Mouse (Mus musculus) cerebellum, postnatal 10 days (tissue): Measurements from ENCODE around the gene Syn3.
"Not testable (repeated sequence)": the region's sequence is repeated elsewhere in the genome, so short reads cannot be mapped to it uniquely, and the experiment has no call there.

Source experiments
- DNase-seq, 2 experiments: peaks; one replicate each; pipeline ENCODE4 v3.0.0; 2021; ENCODE audit warnings: mixed read lengths in 2 of 2

The Syn3 gene

DNA sequence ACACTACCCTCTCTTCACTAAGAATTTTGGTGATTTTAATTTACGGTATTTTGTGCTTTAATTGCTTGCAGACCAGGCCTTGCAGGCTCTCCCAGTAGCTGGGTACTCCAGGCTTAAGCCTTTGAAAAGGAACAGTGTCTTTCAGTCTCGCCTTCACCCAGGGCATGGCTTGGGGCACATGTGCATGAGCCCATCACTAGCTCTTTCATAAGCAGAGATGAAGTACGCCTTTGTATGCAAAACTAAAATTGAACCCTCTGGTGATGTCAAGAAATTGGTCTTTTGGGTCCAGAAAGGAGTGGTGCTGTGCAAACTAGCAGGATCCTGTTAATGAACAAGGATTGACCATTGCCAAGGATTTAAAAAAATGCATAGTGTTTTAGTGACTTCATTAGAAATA lies 466.2 kb downstream of the Syn3 start:
- DNase-seq: no peak

DNA sequence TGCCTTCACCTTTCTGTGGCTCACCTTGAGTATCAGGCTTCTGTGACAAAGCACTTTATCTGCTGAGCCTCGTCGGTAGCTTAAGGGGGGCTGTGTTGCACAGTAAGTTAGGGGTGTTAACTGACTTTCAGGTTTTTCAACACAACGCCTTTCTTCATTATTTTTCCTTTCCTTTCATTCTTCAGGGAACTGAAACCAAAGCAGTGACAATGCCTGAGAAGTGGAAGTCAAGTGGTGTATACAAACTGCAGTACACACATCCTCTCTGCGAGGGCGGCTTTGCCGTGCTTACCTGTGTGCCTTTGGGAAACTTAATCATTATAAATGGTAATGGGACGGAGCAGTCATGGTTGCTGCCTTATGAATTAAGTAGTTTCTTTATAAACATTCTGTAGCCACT lies 468.0 kb downstream of the Syn3 start:
- no peak for DNase-seq

DNA sequence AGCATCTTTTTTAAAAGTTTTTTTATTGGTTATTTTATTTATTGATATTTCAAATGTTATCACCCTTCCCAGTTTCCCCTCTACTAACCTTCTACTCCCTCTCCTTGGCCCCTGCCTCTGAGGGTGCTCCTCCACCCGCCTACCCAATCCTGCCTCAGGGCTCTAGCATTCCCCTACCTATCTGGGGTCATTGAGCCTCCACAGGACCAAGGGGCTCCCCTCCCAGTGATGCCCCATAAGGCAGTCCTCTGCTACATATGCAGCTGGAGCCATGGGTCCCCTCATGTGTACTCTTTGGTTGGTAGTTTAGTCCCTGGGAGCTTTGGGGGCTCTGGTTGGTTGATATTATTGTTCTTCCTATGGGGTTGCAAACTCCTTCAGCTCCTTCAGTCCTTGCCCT lies 471.9 kb downstream of the Syn3 start:
- not testable (repeated sequence) for DNase-seq

DNA sequence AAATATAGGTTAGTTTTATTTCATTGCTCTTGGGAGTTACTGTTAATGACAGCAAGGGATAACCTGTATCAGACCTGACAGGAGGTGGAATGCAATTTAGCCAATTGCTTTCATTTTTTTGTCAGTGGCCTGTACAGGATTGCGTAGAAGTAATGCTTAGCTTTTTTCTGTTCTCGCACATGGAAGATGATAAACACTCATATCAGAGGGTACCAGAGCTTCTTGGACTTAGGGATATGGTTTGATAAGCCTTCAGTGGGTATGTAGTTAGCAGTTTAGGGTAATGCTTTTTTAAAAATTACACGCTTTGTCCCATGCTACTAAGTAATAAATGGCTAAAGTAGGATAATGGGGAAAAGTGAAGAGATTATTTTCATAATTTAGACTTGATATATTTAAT lies 472.3 kb downstream of the Syn3 start:
- DNase-seq: no peak

DNA sequence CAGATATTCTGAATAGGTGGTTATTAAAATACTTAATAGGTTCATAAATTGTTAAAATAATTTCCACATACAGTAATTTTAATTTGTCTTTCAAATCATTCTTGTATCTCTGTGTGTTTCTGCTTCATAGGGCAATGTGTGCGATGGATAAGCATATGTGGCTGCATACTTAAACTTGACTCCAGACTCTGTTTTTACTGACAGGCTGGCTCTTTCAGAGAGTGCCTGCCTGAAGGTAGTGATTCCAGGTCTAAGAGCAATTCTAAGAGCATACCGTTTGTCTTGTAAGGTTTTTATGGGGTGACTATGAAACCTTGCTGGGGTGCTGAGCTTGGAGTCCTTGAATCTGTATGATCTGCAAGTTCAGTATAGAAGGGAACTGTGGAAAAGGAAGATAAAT lies 472.8 kb downstream of the Syn3 start:
- DNase-seq: no peak

DNA sequence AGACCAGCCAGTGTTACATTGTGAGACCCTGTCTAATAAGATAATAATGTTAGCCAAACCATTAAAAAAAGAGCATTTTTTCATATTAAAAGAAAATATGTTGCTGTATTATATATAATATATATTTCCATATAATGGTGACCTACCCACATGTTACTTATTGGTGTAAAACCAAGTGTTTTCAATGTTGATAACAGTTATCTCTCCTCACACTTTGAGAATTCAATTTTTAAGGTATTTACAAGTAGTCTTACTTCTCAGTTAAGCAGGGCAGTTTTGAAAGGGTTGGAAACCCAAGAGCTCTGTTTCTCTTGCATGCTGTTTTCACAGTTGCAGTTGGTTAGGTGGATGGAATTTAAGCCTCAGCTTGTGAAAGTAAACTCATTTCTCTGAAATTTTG lies 475.5 kb downstream of the Syn3 start:
- no peak for DNase-seq

DNA sequence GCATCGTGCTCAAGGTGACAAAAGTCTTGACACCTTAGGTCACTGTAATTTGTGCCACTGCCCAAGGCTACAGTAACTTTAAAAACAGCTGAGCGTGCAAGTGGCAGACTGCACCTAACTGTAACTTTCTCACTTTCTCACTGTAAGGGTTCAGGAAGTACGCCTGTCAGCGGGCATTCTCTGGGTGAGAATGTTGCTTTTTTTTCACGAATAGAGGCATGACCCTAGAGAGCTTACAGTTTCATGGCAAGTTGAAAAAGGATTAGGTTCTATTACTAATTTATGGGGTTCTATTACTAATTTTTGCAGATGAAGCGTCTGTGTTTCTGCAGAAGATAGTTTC lies 476.3 kb downstream of the Syn3 start:
- DNase-seq: no peak

DNA sequence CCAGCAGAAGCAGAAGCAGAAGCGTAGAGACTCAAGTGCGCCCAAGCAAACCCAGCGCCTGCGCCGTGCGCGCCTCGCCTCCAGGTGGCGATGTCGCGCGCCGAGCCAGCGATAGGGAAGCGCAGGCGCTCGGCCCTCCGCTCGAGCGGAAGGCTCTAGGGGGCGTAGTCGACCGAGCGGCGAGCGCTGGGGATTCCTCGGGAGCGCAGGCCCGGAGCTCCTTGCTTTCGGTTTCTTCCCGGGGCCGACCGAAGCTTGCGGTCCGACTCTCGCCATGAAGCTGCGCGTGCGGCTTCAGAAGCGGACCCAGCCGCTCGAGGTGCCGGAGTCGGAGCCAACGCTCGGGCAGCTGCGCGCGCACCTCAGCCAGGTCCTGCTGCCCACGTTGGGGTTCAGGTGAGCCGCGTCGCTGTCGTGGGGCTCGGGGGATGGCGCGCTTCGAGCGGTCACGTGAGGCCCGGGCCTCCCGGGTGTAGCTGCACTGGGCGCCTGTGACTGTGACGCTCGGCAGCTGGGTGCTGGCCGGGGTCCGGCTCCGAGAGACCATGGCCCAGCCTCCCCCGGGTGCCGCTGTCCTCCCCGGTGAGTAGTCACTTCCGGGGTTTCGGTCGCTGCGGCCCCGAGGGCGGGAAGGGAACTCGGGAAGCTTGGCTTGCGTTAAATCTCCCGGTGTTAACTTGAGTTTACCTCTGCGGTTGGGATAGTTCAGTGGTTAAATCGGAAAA lies 476.8 kb downstream of the Syn3 start, which contains the start of gene Fbxo7:
TSS of gene Fbxo7 (plus strand) at position 224 of the 725 bp plus-strand sequence.
- DNase-seq: peak; percentile 97 to 98

DNA sequence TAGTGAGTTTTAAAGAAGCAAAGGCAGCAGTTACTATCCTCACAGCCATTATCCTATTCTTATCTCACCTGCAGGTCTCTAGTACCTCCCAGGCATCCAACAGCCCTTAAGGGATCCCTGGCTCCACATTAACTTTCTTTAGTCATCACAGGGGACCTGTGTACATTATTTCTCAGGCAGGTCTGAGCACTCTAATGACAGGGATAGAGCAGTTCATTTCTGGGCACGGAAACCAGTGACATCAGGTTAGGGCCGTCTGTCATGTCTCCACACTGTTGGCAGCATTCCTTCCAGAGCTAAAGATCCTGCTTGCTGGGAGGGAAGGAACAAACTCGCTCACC lies 477.3 kb downstream of the Syn3 start:
- no peak for DNase-seq

DNA sequence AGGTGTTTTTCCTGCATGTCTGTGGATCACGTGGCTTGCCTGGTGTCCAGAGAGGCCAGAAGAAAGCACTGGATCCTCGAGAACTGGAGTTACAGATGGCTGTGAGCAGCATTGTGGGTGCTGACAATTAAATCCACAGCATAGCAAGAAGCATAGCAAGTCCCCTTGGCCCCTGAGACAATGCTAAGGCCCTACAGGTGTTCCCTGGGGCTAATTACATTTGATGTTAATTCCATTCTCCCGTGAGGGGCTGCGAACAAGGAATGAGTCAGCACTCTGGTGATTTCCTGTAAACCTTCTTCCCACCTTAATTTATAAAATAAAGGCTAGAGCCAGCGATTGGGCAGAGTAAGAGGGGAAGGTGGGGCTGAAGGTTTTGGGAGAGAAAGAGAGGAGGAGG lies 479.9 kb downstream of the Syn3 start:
- DNase-seq: no peak

DNA sequence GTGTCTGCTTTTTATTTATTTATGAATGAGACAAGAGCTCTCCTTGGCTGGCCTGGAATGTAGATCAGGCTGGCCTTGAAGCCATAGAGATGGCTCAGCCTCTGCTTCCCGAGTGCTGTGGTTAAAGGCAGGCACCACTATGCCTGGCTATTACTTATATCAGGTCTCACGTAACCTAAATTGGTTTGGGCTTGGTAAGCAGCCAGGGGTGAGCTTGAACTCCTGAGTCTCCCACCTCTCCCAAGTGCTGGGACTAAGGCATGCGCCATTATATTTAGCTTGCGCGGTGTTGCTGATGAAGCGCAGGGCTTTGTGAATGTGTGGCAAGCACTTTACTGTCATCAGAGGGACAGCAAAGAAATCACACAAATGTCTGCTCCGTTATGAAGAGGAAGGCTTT lies 480.9 kb downstream of the Syn3 start:
- DNase-seq: no peak

DNA sequence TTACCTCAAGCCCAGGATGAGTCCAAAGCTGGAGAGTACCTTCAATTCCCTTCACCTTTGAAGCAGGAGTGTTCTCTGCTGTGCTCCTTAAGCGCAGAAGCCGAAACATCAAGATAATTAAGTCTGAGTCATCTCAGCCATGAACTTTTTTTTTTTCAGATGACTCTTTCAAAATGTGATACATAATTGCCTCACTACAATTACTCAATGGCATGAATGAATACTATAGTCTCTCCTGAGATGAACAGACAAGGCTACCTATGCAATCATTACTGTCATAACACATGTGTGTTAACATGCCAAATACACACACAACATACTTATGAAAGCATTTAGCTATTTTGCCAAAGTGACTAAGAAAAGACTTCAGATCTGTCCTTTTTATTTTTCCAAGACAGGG lies 486.9 kb downstream of the Syn3 start, which contains the start of gene Bpifc:
TSS of gene Bpifc (minus strand) at position 115 of the 400 bp plus-strand sequence.
- no peak for DNase-seq

DNA sequence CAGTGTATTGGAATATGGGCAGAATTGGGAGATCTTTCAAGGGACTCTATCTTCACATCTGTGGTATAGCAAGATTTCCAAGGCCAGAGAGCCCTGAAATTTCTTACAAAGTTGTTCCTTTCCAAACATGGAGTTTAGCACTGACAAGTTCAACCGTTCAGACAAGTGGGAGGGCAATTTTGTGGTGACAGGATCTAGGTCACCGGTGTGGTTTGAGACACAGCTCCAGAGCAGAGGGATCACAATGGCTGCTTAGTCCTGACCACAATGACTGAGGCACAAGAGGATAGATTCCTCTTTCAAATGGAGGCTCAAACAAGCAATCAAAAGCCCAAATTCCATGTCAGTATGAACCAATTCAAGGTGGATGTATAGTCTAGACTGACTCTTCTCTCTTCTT lies 487.5 kb downstream of the Syn3 start:
- no peak for DNase-seq

DNA sequence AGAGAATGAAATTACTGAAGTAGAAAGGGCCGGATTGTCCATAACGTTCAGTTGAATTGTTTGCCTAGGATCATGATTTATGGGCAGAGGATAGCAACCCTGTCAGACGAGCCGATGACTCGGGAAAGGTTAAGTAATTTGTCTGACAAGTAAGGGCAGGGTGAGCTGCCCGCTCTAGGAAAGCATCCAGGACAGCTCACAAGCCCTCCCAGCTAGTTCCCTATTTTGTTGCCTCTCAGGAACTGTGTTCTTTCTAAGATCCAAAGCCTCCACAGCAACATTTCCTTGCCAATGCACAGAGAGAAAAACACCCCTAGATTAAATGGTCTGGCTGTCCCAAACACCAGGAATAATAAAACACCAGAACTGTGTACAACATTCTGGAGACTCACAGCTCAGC lies 488.1 kb downstream of the Syn3 start:
- DNase-seq: no peak

DNA sequence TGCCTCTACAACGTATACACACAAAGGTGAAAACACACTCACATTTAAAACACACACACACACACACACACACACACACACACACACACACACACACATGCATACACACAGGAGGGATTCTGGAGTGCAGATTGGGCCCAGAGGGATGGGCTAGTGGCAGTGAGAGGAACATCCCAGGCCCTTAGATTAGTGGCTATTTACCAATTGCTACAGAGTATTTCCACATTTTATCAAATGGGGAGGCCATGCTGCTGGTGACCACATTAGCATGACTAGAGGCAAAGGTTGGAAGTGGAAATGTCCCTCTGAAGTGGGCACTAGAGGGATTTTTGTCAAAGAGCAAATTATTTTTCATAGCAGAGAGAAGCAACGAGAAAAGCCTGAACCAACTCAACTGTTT lies 489.0 kb downstream of the Syn3 start:
- no peak for DNase-seq

DNA sequence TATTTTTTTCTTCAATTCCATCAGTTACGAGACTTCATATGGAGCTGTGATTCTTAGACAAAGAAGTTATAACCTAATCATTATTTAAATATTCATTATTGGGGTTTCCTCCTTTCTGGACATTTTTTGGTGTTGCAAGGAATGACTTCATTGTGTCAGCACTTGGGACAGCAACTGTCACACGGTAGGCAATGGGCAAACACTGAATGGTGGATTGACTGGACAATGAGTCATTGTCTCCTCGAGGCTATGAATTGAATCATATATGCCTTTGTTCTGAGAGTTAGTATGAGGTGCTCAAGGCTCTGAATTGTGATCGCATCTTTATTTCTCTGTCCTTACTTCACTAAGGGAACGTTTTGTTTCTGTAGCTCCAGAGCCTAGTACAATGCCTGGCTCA lies 492.2 kb downstream of the Syn3 start:
- no peak for DNase-seq
